Mouse (Mus musculus) A20 (cell line): ENCODE measurements around the gene Tmem212.

Source experiments
- DNase-seq: peaks from one replicate; pipeline ENCODE4 v3.0.0-alpha.2; 2011; ENCODE audit warnings: low read depth, low spot score

Gene Tmem212

DNA sequence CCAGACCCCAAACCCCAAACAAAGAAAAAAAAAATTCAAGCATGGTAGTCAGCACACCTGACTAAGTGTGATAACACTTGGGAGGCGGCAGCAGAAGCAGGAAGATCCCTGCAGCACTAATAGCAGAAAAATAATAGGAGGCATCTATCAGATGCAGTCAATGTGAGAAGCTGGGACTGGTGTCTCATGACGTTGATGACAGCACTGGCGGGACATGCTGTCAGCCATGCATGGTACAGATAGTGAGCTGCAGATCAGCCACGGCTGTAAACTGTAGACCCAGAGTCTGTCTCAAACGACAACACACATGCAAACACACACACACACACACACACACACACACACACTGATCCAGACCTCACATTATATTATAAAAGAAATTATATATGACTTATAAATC, 52.9 kb downstream of the Tmem212 start:
- DNase-seq, result no peak

DNA sequence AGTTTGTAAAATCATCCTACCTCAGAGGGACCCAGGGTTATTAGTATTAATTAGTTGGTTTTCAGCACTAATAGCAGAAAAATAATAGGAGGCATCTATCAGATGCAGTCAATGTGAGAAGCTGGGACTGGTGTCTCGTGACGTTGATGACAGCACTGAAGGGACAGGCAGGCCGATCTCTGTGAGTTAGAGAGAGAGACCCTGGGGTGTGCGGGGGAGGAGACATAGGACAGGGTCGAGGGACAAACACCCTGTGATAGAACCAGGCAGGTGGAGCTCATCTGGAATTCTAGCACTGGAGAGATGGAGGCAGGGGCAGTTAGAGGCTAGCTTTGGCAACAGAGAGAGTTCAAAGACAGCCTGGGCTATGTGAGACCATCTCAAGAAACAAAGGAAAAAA, 53.3 kb downstream of the Tmem212 start:
- no peak for DNase-seq

- DNase-seq, result no peak
These were observed 55.9 kb downstream of the Tmem212 start for GRCm38 (mm10) chr3:27840311-27840710.

DNA sequence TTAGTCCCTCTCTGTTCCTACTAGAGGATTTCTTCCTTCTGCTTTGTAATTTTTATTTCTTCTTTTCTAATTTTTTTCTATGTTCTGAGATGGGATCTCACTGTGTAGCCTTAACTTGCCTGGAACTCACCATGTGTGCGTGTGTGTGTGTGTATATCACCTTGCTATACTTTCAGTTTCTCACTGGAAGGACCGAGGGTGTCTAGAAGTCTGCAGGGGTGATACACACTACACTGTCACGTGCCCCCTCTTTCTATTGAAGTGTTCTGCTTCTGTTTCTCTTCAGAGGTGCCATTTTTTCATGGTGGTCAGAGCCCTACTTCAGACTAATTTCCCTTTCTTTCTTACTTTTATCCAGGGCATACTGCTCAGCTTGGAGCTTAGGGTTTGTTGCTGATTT, 56.4 kb downstream of the Tmem212 start:
- no peak for DNase-seq

DNA sequence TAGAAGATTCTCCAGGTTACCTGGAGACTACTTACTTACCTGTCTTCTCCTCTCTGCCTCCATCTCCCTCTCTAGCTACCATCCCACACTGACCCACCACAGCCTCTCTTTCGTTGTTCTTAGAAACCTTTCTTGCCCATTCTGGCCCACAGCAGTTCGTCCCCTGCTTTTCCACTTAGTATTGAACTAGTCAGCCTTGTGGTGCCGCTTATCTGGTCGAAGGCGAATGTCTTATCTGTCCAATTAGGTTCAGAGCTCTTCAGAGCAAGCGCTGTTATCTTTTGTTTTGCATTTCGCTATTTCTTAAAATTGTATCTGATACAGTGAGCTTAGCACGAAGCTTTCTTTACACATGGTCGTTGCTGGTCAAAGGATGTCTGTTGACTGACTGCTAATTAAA, 56.9 kb downstream of the Tmem212 start:
- DNase-seq, result no peak

GRCm38 (mm10) chr3:27836297-27836696, 59.9 kb downstream of the Tmem212 start:
- DNase-seq, result no peak

DNA sequence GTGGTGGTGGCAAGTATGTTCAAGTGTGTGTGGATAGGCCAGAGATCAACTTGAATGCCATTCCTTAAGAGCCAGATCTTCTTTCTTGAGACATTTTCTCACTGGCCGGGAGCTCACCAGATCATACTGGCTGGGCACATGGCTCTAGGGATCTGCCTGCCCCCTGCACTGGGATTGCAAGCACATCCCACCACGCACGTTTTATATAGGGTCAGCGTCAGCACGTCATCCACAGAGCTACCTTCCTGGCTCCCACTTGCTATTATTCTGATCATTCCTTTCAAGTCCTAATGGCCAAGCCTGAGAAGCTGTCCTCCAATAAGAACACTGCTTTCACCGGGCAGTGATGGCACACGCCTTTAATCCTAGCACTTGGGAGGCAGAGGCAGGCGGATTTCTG, 60.4 kb downstream of the Tmem212 start:
- DNase-seq, result no peak

DNA sequence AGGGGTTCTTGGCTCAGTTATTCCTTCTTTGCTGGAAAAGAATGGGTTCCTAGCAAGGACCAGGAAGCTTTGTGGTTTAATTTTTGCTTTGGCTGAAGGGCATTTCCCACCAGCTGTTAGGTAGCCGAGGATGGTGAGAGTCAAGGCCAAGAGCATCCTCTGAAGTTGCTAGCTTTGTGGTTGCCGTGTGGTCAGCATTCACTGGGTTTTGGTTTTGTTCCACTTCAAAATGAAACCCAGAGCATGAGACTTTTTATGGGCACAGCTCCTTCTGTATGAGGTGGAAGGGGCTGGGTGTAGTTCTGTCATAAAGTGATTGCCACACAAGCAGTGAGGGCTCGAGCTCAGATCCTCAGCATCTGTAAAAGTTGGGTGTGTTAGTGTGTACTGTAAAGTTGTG, 67.4 kb downstream of the Tmem212 start:
- no peak for DNase-seq

DNA sequence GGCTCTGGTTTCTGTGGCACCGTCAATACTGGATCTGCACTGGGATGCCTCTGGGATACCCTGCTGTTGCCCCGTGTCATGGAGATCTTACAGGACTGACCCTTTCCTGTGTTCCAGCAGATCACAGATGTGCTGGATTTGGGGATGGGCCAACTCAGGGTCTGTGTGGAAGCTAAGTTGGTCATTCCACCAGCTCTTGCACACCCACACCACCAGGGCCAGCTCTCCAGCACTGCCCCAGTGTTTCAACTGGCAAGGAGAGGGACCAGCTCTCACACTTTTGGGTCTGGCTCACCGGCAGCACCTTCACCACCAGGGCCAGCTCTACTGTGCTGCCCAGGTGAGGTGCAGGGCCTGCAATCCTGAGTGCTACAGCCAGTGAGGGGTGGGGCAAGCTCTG, 68.9 kb downstream of the Tmem212 start:
- DNase-seq, result no peak

DNA sequence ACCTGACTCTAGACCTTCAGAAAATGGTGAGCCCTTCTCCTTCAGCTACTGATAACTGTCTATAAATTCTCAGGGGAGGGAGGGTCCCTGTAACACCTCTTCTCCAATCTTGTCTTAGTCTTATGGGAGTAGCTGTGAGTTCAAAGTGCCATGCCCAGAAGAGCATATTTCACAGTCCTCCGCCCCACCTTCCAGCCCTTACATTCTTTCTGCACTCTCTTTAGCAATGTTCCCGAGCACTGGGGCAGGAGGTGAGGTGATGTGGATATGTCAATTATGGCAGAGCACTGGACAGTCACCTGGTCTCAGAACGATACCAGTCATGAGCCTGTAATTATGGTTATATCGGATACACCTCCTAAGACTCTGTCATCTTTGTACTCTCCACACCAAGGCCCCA, 70.2 kb downstream of the Tmem212 start:
- DNase-seq, result no peak
